Mouse (Mus musculus) myocyte (in vitro differentiated cells): ENCODE data around the gene Nxnl1. TPM values are rescaled to one million over a fixed set of nuclear protein-coding genes. Genes with fewer than 3 reads are reported as not detected.
A peak's percentile ranks its signal among the peaks of the same experiment; 100 is the strongest.

Source experiments
- H3K27me3 ChIP-seq: one replicate; pipeline ENCODE4 v1.6.1; 2011; ENCODE audit not compliant: control insufficient read depth, insufficient read depth, insufficient read length
- H3K36me3 ChIP-seq: one replicate; pipeline ENCODE4 v1.6.1; 2011; ENCODE audit not compliant: control insufficient read depth, insufficient read depth
- H3K4me2 ChIP-seq: one replicate; pipeline ENCODE4 v1.6.1; 2011; ENCODE audit warnings: low read depth, control low read depth
- H3K4me3 ChIP-seq: one replicate; pipeline ENCODE4 v1.5.1; 2011; ENCODE audit warnings: mild to moderate bottlenecking, control low read depth, moderate library complexity
- H3K79me2 ChIP-seq: one replicate; pipeline ENCODE4 v1.6.1; 2011; ENCODE audit not compliant: control insufficient read depth, insufficient read depth
- H3ac ChIP-seq: one replicate; pipeline ENCODE4 v1.6.1; 2011; ENCODE audit not compliant: control insufficient read depth, insufficient read length
- CEBPB ChIP-seq: IDR thresholded peaks from 2 replicates; pipeline ENCODE4 v1.6.1; 2011; ENCODE audit warnings: mild to moderate bottlenecking, moderate library complexity; ENCODE audit not compliant: poor library complexity, insufficient read depth, severe bottlenecking
- E2F4 ChIP-seq: IDR thresholded peaks from one replicate; pipeline ENCODE4 v1.6.1; 2011; ENCODE audit warnings: mild to moderate bottlenecking, control low read depth, moderate library complexity; ENCODE audit not compliant: insufficient read depth
- MAX ChIP-seq: IDR thresholded peaks from one replicate; pipeline ENCODE4 v1.6.1; 2011; ENCODE audit warnings: low read depth, mild to moderate bottlenecking, control low read depth
- MYOD1 ChIP-seq, 3 experiments: IDR thresholded peaks; one replicate each; pipeline ENCODE4 v1.6.1; 2011; ENCODE audit warnings: control low read depth in 2 of 3, low read depth in 2 of 3, mild to moderate bottlenecking in 2 of 3, moderate library complexity in 1 of 3; ENCODE audit not compliant: insufficient read length in 2 of 3, control insufficient read depth in 1 of 3
- MYOG ChIP-seq, 3 experiments: IDR thresholded peaks; one replicate each; pipeline ENCODE4 v1.6.1; 2011; ENCODE audit warnings: control low read depth in 2 of 3, low read depth in 2 of 3, mild to moderate bottlenecking in 2 of 3; ENCODE audit not compliant: insufficient read length in 2 of 3, control insufficient read depth in 1 of 3, insufficient read depth in 1 of 3
- POLR2A ChIP-seq: IDR thresholded peaks from one replicate; pipeline ENCODE4 v1.6.1; 2011; ENCODE audit warnings: low read depth, mild to moderate bottlenecking, control low read depth, moderate library complexity; ENCODE audit not compliant: insufficient read length
- POLR2AphosphoS2 ChIP-seq: IDR thresholded peaks from one replicate; pipeline ENCODE4 v1.6.1; 2011; ENCODE audit warnings: low read depth, control low read depth; ENCODE audit not compliant: insufficient read length
- REST ChIP-seq: IDR thresholded peaks from one replicate; pipeline ENCODE4 v1.6.1; 2011; ENCODE audit warnings: mild to moderate bottlenecking, control low read depth, moderate library complexity; ENCODE audit not compliant: insufficient read depth, insufficient read length
- SRF ChIP-seq: IDR thresholded peaks from one replicate; pipeline ENCODE4 v1.6.1; 2011; ENCODE audit warnings: low read depth; ENCODE audit not compliant: control insufficient read depth, insufficient read length
- TCF12 ChIP-seq: IDR thresholded peaks from one replicate; pipeline ENCODE4 v1.6.1; 2011; ENCODE audit warnings: mild to moderate bottlenecking, control low read depth; ENCODE audit not compliant: poor library complexity, insufficient read depth, severe bottlenecking
- TCF3 ChIP-seq: IDR thresholded peaks from one replicate; pipeline ENCODE4 v1.6.1; 2011; ENCODE audit warnings: low read depth, control low read depth; ENCODE audit not compliant: insufficient read length
- USF1 ChIP-seq: IDR thresholded peaks from one replicate; pipeline ENCODE4 v1.6.1; 2011; ENCODE audit warnings: low read depth, mild to moderate bottlenecking, control low read depth, moderate library complexity
- polyA plus RNA-seq: library from polyadenylated mRNA; unstranded; fragments of >200 nt; fragmentation: generic; extraction: Trizol; gene quantifications from one replicate; pipeline ENCODE4 v1.2.1, GENCODE M21; 2012; ENCODE audit warnings: missing spikeins

The Nxnl1 gene
- polyA plus RNA-seq, 1 experiment, result 0.04 TPM

GRCm38 (mm10) chr8:71561401-71561800 lies 5.0 kb downstream of the Nxnl1 start:
- Histone ChIP-seq H3ac (no peak overlapping the region), H3K4me3 (no peak overlapping the region), H3K27me3 (peaks cover 12% of the 10 kb centered on the region), H3K79me2 (no peaks in the 10 kb centered on the region), H3K36me3 (no peaks in the 10 kb centered on the region), H3K4me2 (no peak overlapping the region)
- TF ChIP-seq MYOG (IDR thresholded peaks at IDR 0.05; ENCODE audit: control insufficient read depth in 1 of 3, insufficient read depth in 1 of 3, insufficient read length in 2 of 3, low read depth in 2 of 3) (no peak), POLR2A (no peak), E2F4 (no peak), POLR2AphosphoS2 (no peak), SRF (no peak), TCF3 (no peak), TCF12 (no peak), USF1 (no peak), REST (no peak), CEBPB (no peak), MYOD1 (IDR thresholded peaks at IDR 0.05; ENCODE audit: control insufficient read depth in 1 of 3, insufficient read length in 2 of 3, low read depth in 2 of 3) (no peak), MAX (no peak)

GRCm38 (mm10) chr8:71560765-71561164 lies 5.6 kb downstream of the Nxnl1 start:
- no peak overlapping the region for H3K4me2 ChIP-seq
- H3ac ChIP-seq, result no peak overlapping the region
- peaks cover 12% of the 10 kb centered on the region for H3K27me3 ChIP-seq
- no peaks in the 10 kb centered on the region for H3K79me2 ChIP-seq
- H3K36me3 ChIP-seq, result no peaks in the 10 kb centered on the region
- H3K4me3 ChIP-seq, result no peak overlapping the region
- TF ChIP-seq TCF12 (no peak), SRF (no peak), POLR2AphosphoS2 (no peak), MYOD1 (IDR thresholded peaks at IDR 0.05; ENCODE audit: control insufficient read depth in 1 of 3, insufficient read length in 2 of 3, low read depth in 2 of 3) (no peak), POLR2A (no peak), MYOG (IDR thresholded peaks at IDR 0.05; ENCODE audit: control insufficient read depth in 1 of 3, insufficient read depth in 1 of 3, insufficient read length in 2 of 3, low read depth in 2 of 3) (no peak), REST (no peak), TCF3 (no peak), MAX (no peak), E2F4 (no peak), USF1 (no peak), CEBPB (no peak)

- peaks cover 12% of the 10 kb centered on the region for H3K27me3 ChIP-seq
- TF ChIP-seq POLR2A, result no peak
- no peak for TF ChIP-seq USF1
- TF ChIP-seq TCF3, result no peak
- TF ChIP-seq MYOG (IDR thresholded peaks at IDR 0.05; ENCODE audit: control insufficient read depth in 1 of 3, insufficient read depth in 1 of 3, insufficient read length in 2 of 3, low read depth in 2 of 3), result no peak
- no peak for TF ChIP-seq POLR2AphosphoS2
- H3K36me3 ChIP-seq, result no peaks in the 10 kb centered on the region
- no peak overlapping the region for H3K4me3 ChIP-seq
- no peaks in the 10 kb centered on the region for H3K79me2 ChIP-seq
- no peak overlapping the region for H3K4me2 ChIP-seq
- no peak overlapping the region for H3ac ChIP-seq
Measured at GRCm38 (mm10) chr8:71560071-71560470, 6.3 kb downstream of the Nxnl1 start.

GRCm38 (mm10) chr8:71558958-71559690 lies 7.3 kb downstream of the Nxnl1 start:
- TF ChIP-seq USF1, result no peak
- no peak for TF ChIP-seq MAX
- peaks cover 12% of the 10 kb centered on the region for H3K27me3 ChIP-seq

GRCm38 (mm10) chr8:71558071-71558957 lies 8.1 kb downstream of the Nxnl1 start, which contains the start of gene Tmem221:
TSS of gene Tmem221 (minus strand) at chr8:71558871.
- no peaks in the 10 kb centered on the region for H3K36me3 ChIP-seq
- no peaks in the 10 kb centered on the region for H3K79me2 ChIP-seq
- no peak within 1 kb of the TSS for H3K4me3 ChIP-seq
- H3ac ChIP-seq, result no peak within 1 kb of the TSS
- H3K4me2 ChIP-seq, result peak within 1 kb of the TSS; percentile 67
- H3K27me3 ChIP-seq, result peaks cover 12% of the 10 kb centered on the region
- TF ChIP-seq MYOD1 (IDR thresholded peaks at IDR 0.05; ENCODE audit: control insufficient read depth in 1 of 3, insufficient read length in 2 of 3, low read depth in 2 of 3) (peak in 1 of 3 experiments; percentile 36), SRF (no peak), CEBPB (no peak), MAX (no peak)

More at GRCm38 (mm10) chr8:71558958-71559690, 7.3 kb downstream of the Nxnl1 start:
- H3K79me2 ChIP-seq, result no peaks in the 10 kb centered on the region
- no peak overlapping the region for H3ac ChIP-seq
- no peaks in the 10 kb centered on the region for H3K36me3 ChIP-seq
- peak overlapping the region; percentile 67 for H3K4me2 ChIP-seq
- H3K4me3 ChIP-seq, result no peak overlapping the region
